Mouse (Mus musculus): ENCODE measurements around the gene Adamtsl2. TPM values are rescaled to one million over a fixed set of nuclear protein-coding genes. Genes with fewer than 3 reads are reported as not detected.

The Adamtsl2 gene
- total and polyA plus RNA-seq, 3 experiments, result 9.2 to 27.0 (median 18.9) TPM

DNA sequence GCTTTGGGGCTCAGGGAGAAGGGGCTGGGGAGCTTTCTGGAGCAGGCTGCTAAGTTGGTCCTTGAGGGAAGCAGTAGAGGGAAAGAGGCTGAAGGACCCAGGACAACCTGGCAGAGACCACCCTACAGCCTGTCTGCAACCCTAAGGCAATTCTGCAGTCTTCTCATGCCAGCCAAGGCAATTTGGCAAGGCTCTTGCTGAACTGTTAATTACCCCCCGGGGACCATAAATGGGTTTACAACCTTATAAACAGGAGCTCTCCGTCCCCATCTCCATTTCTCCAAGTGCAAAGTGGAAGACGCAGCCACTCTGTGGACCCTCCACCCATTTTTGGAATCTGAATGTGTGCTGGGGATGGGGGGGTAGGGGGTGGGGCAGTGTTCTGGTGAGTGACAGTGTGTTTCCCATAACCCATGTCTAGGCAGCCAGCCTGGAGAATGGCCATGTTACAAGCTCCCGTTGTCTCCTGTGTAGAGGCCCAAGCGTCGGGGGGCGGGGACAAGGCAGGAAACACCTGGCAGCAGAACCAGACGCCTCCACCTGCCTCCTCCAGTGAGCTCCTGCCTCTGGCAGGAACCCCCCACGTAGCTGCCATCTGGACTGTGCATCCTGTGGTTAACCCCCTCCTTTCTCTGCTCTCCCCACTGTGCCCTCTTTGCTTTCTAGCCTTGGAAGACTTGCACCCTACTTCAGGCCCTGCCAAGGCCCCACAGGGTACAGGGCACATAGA lies 42.6 kb downstream of the Adamtsl2 start:
- Histone ChIP-seq H3K9ac (ENCODE audit: low read depth, low read length) (no peak overlapping the region), H3K36me3 (ENCODE audit: control insufficient read depth, insufficient read depth, low read length) (no peaks in the 10 kb centered on the region), H3K27me3 (ENCODE audit: control insufficient read depth, insufficient read depth, low read length) (no peaks in the 10 kb centered on the region), H3K4me1 (ENCODE audit: control insufficient read depth, insufficient read depth, low read length) (peaks cover 9% of the 10 kb centered on the region), H3K4me3 (no peak overlapping the region), H3K79me2 (replicated peaks; ENCODE audit: control insufficient read depth, insufficient read depth, low read length) (no peaks in the 10 kb centered on the region), H3K27ac (no peak overlapping the region)
- DNase-seq, result peak in 1 of 2 experiments; percentile 42
- WGBS, result 34% methylated on average over 9 of the region's 9 CpGs
- no peak for TF ChIP-seq EP300 (IDR thresholded peaks at IDR 0.05; ENCODE audit: insufficient read depth, low read depth, low read length)
- TF ChIP-seq POLR2A (IDR thresholded peaks at IDR 0.05; ENCODE audit: insufficient read depth, low read depth, low read length), result no peak
- no peak for TF ChIP-seq CTCF (IDR thresholded peaks at IDR 0.05)
- intact Hi-C loops (cut with DNase I), result loop anchor here (2.0 kb wide), 1 partner anchor 79 kb away; no protein-coding TSS in a partner anchor

GRCm38 (mm10) chr2:27122578-27122977 lies 43.4 kb downstream of the Adamtsl2 start:
- H3K9ac ChIP-seq (ENCODE audit: low read depth, low read length), result no peak overlapping the region
- no peak for DNase-seq
- H3K79me2 ChIP-seq (replicated peaks; ENCODE audit: control insufficient read depth, insufficient read depth, low read length), result no peaks in the 10 kb centered on the region
- no peak overlapping the region for H3K27ac ChIP-seq
- WGBS, result 87% methylated on average over 9 of the region's 9 CpGs
- H3K36me3 ChIP-seq (ENCODE audit: control insufficient read depth, insufficient read depth, low read length), result no peaks in the 10 kb centered on the region
- no peak overlapping the region for H3K4me3 ChIP-seq
- TF ChIP-seq POLR2A (IDR thresholded peaks at IDR 0.05; ENCODE audit: insufficient read depth, low read depth, low read length) (no peak), CTCF (IDR thresholded peaks at IDR 0.05) (no peak), EP300 (IDR thresholded peaks at IDR 0.05; ENCODE audit: insufficient read depth, low read depth, low read length) (no peak)
- peaks cover 9% of the 10 kb centered on the region for H3K4me1 ChIP-seq (ENCODE audit: control insufficient read depth, insufficient read depth, low read length)
- no peaks in the 10 kb centered on the region for H3K27me3 ChIP-seq (ENCODE audit: control insufficient read depth, insufficient read depth, low read length)
- intact Hi-C loops (cut with DNase I), result loop anchor here (2.0 kb wide), 1 partner anchor 80 kb away; no protein-coding TSS in a partner anchor

DNA sequence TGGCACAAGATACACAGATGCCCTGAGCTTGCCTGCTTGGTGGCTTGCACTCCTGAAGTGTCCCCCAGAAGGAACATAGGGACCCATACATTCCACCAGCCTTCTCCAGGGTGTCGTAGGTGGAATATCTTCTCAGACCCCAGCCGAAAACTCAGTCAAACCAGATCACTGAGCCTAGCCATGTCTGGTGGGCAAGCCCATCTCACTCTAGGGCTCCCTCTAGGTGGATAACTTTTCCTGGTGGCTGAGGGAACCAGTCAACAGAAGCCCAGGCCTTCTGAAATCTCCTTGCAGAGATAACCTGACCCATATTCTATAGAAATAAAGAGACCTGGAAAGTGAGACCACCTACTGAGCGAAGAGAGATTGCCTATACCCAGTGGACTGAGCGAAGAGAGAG lies 43.9 kb downstream of the Adamtsl2 start:
- Histone ChIP-seq H3K27me3 (ENCODE audit: control insufficient read depth, insufficient read depth, low read length) (no peaks in the 10 kb centered on the region), H3K4me1 (ENCODE audit: control insufficient read depth, insufficient read depth, low read length) (peaks cover 9% of the 10 kb centered on the region), H3K9ac (ENCODE audit: low read depth, low read length) (no peak overlapping the region), H3K27ac (no peak overlapping the region), H3K4me3 (no peak overlapping the region), H3K36me3 (ENCODE audit: control insufficient read depth, insufficient read depth, low read length) (no peaks in the 10 kb centered on the region), H3K79me2 (replicated peaks; ENCODE audit: control insufficient read depth, insufficient read depth, low read length) (no peaks in the 10 kb centered on the region)
- DNase-seq, result no peak
- 96% methylated on average over 4 of the region's 4 CpGs for WGBS
- intact Hi-C loops (cut with DNase I), result loop anchor here (2.0 kb wide), 1 partner anchor 80 kb away; no protein-coding TSS in a partner anchor
- TF ChIP-seq EP300 (IDR thresholded peaks at IDR 0.05; ENCODE audit: insufficient read depth, low read depth, low read length), result no peak
- TF ChIP-seq CTCF (IDR thresholded peaks at IDR 0.05), result 0 out of 2 replicates have a peak, but pooled peaks have one; percentile 4
- TF ChIP-seq POLR2A (IDR thresholded peaks at IDR 0.05; ENCODE audit: insufficient read depth, low read depth, low read length), result no peak

DNA sequence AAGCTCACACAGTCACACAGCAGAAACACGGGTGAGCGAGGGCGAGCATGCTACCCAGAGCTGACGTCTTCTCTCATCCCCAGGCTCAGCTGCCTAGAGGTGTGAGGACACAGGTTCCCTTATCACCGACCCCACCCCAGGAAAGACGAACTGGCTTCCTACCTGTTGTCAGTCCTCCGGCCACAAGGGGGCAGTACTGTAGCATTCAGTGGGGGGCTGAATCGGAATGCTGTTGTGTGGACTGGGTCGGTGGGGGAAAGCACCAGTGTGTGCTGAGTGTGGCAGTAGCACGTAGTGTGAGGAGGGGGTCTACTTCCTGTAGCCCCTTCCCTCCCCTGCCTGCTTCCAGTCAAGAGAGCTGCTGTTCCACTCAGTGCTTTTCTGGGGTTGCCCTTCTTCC lies 46.8 kb downstream of the Adamtsl2 start:
- Histone ChIP-seq H3K4me1 (ENCODE audit: control insufficient read depth, insufficient read depth, low read length) (peaks cover 1% of the 10 kb centered on the region; the same call in 1 of the 2 replicates), H3K27ac (no peak overlapping the region), H3K4me3 (no peak overlapping the region), H3K27me3 (ENCODE audit: control insufficient read depth, insufficient read depth, low read length) (no peaks in the 10 kb centered on the region), H3K36me3 (ENCODE audit: control insufficient read depth, insufficient read depth, low read length) (no peaks in the 10 kb centered on the region), H3K9ac (ENCODE audit: low read depth, low read length) (no peak overlapping the region), H3K79me2 (replicated peaks; ENCODE audit: control insufficient read depth, insufficient read depth, low read length) (no peaks in the 10 kb centered on the region)
- TF ChIP-seq EP300 (IDR thresholded peaks at IDR 0.05; ENCODE audit: insufficient read depth, low read depth, low read length) (peak; percentile 54; the same call in 1 of the 2 replicates), CTCF (IDR thresholded peaks at IDR 0.05) (peak; percentile 82), POLR2A (IDR thresholded peaks at IDR 0.05; ENCODE audit: insufficient read depth, low read depth, low read length) (no peak)
- peak; percentile 38 to 73 for DNase-seq
- WGBS, result 28% methylated on average over 10 of the region's 10 CpGs
- intact Hi-C loops (cut with DNase I), result loop anchor here (2.0 kb wide), 1 partner anchor 111 kb away; no protein-coding TSS in a partner anchor

- H3K27ac ChIP-seq, result no peak overlapping the region
- WGBS, result 73% methylated on average over 4 of the region's 4 CpGs
- H3K9ac ChIP-seq (ENCODE audit: low read depth, low read length), result no peak overlapping the region
- no peaks in the 10 kb centered on the region for H3K79me2 ChIP-seq (replicated peaks; ENCODE audit: control insufficient read depth, insufficient read depth, low read length)
- no peak overlapping the region for H3K4me3 ChIP-seq
- intact Hi-C loops (cut with DNase I), result loop anchor here (2.0 kb wide), 1 partner anchor 110 kb away; no protein-coding TSS in a partner anchor
- no peak for TF ChIP-seq EP300 (IDR thresholded peaks at IDR 0.05; ENCODE audit: insufficient read depth, low read depth, low read length)
- DNase-seq, result no peak
- H3K4me1 ChIP-seq (ENCODE audit: control insufficient read depth, insufficient read depth, low read length), result peaks cover 1% of the 10 kb centered on the region; the same call in 1 of the 2 replicates
- no peaks in the 10 kb centered on the region for H3K36me3 ChIP-seq (ENCODE audit: control insufficient read depth, insufficient read depth, low read length)
- no peaks in the 10 kb centered on the region for H3K27me3 ChIP-seq (ENCODE audit: control insufficient read depth, insufficient read depth, low read length)
Observed at GRCm38 (mm10) chr2:27126496-27126895, 47.3 kb downstream of the Adamtsl2 start.

- DNase-seq, result no peak
- peaks cover 1% of the 10 kb centered on the region; the same call in 1 of the 2 replicates for H3K4me1 ChIP-seq (ENCODE audit: control insufficient read depth, insufficient read depth, low read length)
- H3K9ac ChIP-seq (ENCODE audit: low read depth, low read length), result no peak overlapping the region
- H3K27me3 ChIP-seq (ENCODE audit: control insufficient read depth, insufficient read depth, low read length), result no peaks in the 10 kb centered on the region
- WGBS, result 68% methylated on average over 3 of the region's 3 CpGs
- intact Hi-C loops (cut with DNase I), result no loop called here
- H3K4me3 ChIP-seq, result no peak overlapping the region
- no peak overlapping the region for H3K27ac ChIP-seq
- TF ChIP-seq EP300 (IDR thresholded peaks at IDR 0.05; ENCODE audit: insufficient read depth, low read depth, low read length) (no peak), CTCF (IDR thresholded peaks at IDR 0.05) (no peak), POLR2A (IDR thresholded peaks at IDR 0.05; ENCODE audit: insufficient read depth, low read depth, low read length) (no peak)
- H3K79me2 ChIP-seq (replicated peaks; ENCODE audit: control insufficient read depth, insufficient read depth, low read length), result no peaks in the 10 kb centered on the region
- no peaks in the 10 kb centered on the region for H3K36me3 ChIP-seq (ENCODE audit: control insufficient read depth, insufficient read depth, low read length)
Observed at GRCm38 (mm10) chr2:27128990-27129389, 49.8 kb downstream of the Adamtsl2 start.
